ENCODE assay signal across 8 mouse cellular contexts in the genomic region with DNA sequence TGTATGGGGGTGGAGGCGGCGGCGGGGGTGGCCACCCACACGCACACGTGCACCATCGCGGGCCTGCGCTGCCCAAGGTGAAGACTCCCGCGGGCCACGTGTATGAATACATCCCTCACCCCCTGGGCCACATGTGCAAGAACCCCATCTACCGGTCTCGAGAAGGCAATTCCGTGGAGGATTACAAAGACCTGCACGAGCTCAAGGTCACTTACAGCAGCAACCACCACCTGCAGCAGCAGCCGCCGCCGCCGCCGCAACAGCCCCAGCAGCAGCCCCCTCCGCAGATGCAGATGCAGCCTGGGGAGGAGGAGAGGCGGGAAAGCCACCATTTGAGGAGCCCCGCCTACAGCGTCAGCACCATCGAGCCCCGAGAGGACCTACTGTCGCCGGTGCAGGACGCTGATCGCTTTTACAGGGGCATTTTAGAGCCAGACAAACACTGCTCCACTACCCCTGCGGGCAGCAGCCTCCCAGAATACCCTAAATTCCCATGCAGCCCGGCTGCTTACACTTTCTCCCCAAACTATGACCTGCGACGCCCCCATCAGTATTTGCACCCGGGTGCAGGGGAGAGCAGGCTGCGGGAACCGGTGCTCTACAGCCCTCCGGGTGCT. TPM values are rescaled to one million over a fixed set of nuclear protein-coding genes. Genes with fewer than 3 reads are reported as not detected.
DNase-seq lines count a peak whose midpoint lies in the region; ATAC-seq and TF ChIP-seq lines count a peak whose summit lies in the region.

No protein-coding gene starts in this region.

- no peak for TF ChIP-seq POLR2A in small intestine, adult 2 months (IDR thresholded peaks at IDR 0.05; ENCODE audit: low read depth, low read length)

- no peak for TF ChIP-seq CTCF in G1E (IDR thresholded peaks at IDR 0.05; ENCODE audit: low read depth, low read length)
- TF ChIP-seq CTCF in hindbrain, postnatal 0 days (IDR thresholded peaks at IDR 0.05; ENCODE audit: low read depth), result no peak; the same call in 1 of the 2 replicates
- TF ChIP-seq CTCF in small intestine, adult 2 months (IDR thresholded peaks at IDR 0.05; ENCODE audit: extremely low read depth, insufficient read length, insufficient replicate concordance, low read depth, low read length), result no peak

- H3K4me2 ChIP-seq in embryonic facial prominence, embryonic 12.5 days (replicated peaks), result peak overlapping the region; percentile 91
- peak overlapping the region; percentile 81 for H3K4me2 ChIP-seq in hindbrain, postnatal 0 days (ENCODE audit: low read depth, low read length)
- peak overlapping the region; percentile 41 for H3K4me2 ChIP-seq in liver, embryonic 16.5 days (ENCODE audit: low read depth, low read length)

- 1% methylated on average over 37 of the region's 38 CpGs for WGBS in embryonic facial prominence, embryonic 12.5 days
- WGBS in hindbrain, postnatal 0 days, result 2% methylated on average over 38 of the region's 38 CpGs
- WGBS in liver, embryonic 16.5 days (ENCODE audit: insufficient replicate concordance), result under 1% methylated on average over 38 of the region's 38 CpGs
- WGBS in small intestine, adult 2 months, result 2% methylated on average over 38 of the region's 38 CpGs

- peaks cover 56% of the 10 kb centered on the region for H3K4me1 ChIP-seq in G1E (ENCODE audit: insufficient read depth, low read depth, low read length)
- peaks cover 7% of the 10 kb centered on the region; the same call in 1 of the 2 replicates for H3K4me1 ChIP-seq in embryonic facial prominence, embryonic 12.5 days
- H3K4me1 ChIP-seq in hindbrain, postnatal 0 days (ENCODE audit: insufficient read depth, low read length), result 0 out of 2 replicates have a peak, but pooled peaks cover 5% of the 10 kb centered on the region
- H3K4me1 ChIP-seq in liver, embryonic 16.5 days (ENCODE audit: control insufficient read depth, low read depth, low read length), result no peaks in the 10 kb centered on the region
- H3K4me1 ChIP-seq in small intestine, adult 2 months (ENCODE audit: control insufficient read depth, insufficient read depth, insufficient read length, low read length), result no peaks in the 10 kb centered on the region; the same call in 1 of the 2 replicates

- no peaks in the 10 kb centered on the region for H3K9me3 ChIP-seq in G1E (replicated peaks)
- H3K9me3 ChIP-seq in embryonic facial prominence, embryonic 12.5 days, result no peaks in the 10 kb centered on the region
- no peaks in the 10 kb centered on the region for H3K9me3 ChIP-seq in hindbrain, postnatal 0 days (ENCODE audit: low read length)
- no peaks in the 10 kb centered on the region for H3K9me3 ChIP-seq in liver, embryonic 16.5 days (replicated peaks; ENCODE audit: control insufficient read depth, low read length)

- H3K9ac ChIP-seq in embryonic facial prominence, embryonic 12.5 days, result peak overlapping the region; percentile 57
- H3K9ac ChIP-seq in hindbrain, postnatal 0 days (replicated peaks; ENCODE audit: low read length), result peak overlapping the region; percentile 46
- H3K9ac ChIP-seq in liver, embryonic 16.5 days (ENCODE audit: low read depth, low read length), result no peak overlapping the region

- peak; percentile 15 for DNase-seq in adrenal gland, adult 2 months
- no peak for DNase-seq in adrenal gland, postnatal 10 days
- DNase-seq in G1E (ENCODE audit: low spot score), result peak; percentile 65
- DNase-seq in hindbrain, postnatal 0 days (ENCODE audit: low spot score), result peak; percentile 64
- DNase-seq in c-Kit-positive CD71-positive TER-119-positive erythroid progenitor cells, embryonic 14.5 days (ENCODE audit: low spot score), result no peak

- peaks cover 38% of the 10 kb centered on the region for H3K36me3 ChIP-seq in G1E (replicated peaks)
- no peaks in the 10 kb centered on the region for H3K36me3 ChIP-seq in embryonic facial prominence, embryonic 12.5 days
- H3K36me3 ChIP-seq in hindbrain, postnatal 0 days (ENCODE audit: insufficient read depth, low read length), result no peaks in the 10 kb centered on the region; the same call in 1 of the 2 replicates
- no peaks in the 10 kb centered on the region for H3K36me3 ChIP-seq in liver, embryonic 16.5 days (ENCODE audit: control insufficient read depth, insufficient read depth)
- no peaks in the 10 kb centered on the region for H3K36me3 ChIP-seq in small intestine, adult 2 months (ENCODE audit: control insufficient read depth, insufficient read depth, low read length)

- ATAC-seq in G1E (ENCODE audit: extremely low read depth, insufficient number of reproducible peaks, low FRiP score, poor library complexity, severe bottlenecking), result peak; percentile 68
- ATAC-seq in embryonic facial prominence, embryonic 12.5 days (ENCODE audit: insufficient number of reproducible peaks, insufficient read depth, low FRiP score, low TSS enrichment), result peak; percentile 64
- peak; percentile 59 for ATAC-seq in hindbrain, postnatal 0 days
- ATAC-seq in liver, embryonic 16.5 days (ENCODE audit: low read depth), result no peak

- peak overlapping the region; percentile 69 for H3K4me3 ChIP-seq in G1E (ENCODE audit: low read depth, low read length)
- peak overlapping the region; percentile 50 for H3K4me3 ChIP-seq in embryonic facial prominence, embryonic 12.5 days
- H3K4me3 ChIP-seq in hindbrain, postnatal 0 days (ENCODE audit: low read length), result peak overlapping the region; percentile 42
- peak overlapping the region; percentile 24 for H3K4me3 ChIP-seq in liver, embryonic 16.5 days (ENCODE audit: low read depth, low read length)
- peak overlapping the region; percentile 43 for H3K4me3 ChIP-seq in small intestine, adult 2 months (ENCODE audit: low read depth, low read length)

- no peak overlapping the region for H3K27ac ChIP-seq in embryonic facial prominence, embryonic 12.5 days
- peak overlapping the region; percentile 1; the same call in 1 of the 2 replicates for H3K27ac ChIP-seq in hindbrain, postnatal 0 days
- H3K27ac ChIP-seq in liver, embryonic 16.5 days (ENCODE audit: low read length), result no peak overlapping the region
- no peak overlapping the region for H3K27ac ChIP-seq in small intestine, adult 2 months (ENCODE audit: insufficient read depth, low read depth, low read length)

- H3K27me3 ChIP-seq in G1E (ENCODE audit: insufficient read depth, low read length), result no peaks in the 10 kb centered on the region
- H3K27me3 ChIP-seq in embryonic facial prominence, embryonic 12.5 days, result peaks cover 25% of the 10 kb centered on the region
- H3K27me3 ChIP-seq in hindbrain, postnatal 0 days (ENCODE audit: insufficient read depth, low read length), result no peaks in the 10 kb centered on the region
- H3K27me3 ChIP-seq in liver, embryonic 16.5 days (ENCODE audit: control insufficient read depth, insufficient read depth, low read depth, low read length), result peaks cover 49% of the 10 kb centered on the region
- H3K27me3 ChIP-seq in small intestine, adult 2 months (ENCODE audit: control insufficient read depth, insufficient read depth, low read length), result peaks cover 17% of the 10 kb centered on the region

RNA-seq across cellular contexts. Expression of gene Slitrk5, which starts 6.3 kb away (rescaled TPM):
- under 1 TPM; 0.29 to 0.35 TPM for total RNA-seq in adrenal gland, adult 2 months (2021)
- polyA plus RNA-seq in adrenal gland, adult 2 months (2012; rRNA removed), result 0.10 and 0.20 TPM in 2 replicates
- under 1 TPM; 0.45 to 0.58 TPM for total RNA-seq in adrenal gland, postnatal 10 days (2021)
- total RNA-seq in G1E (2014; fragmentation: Nextera tagmentation) (71.6 and 76.7 TPM in 2 replicates), G1E (2017) (12.6 and 14.5 TPM in 2 replicates)
- 21.5 and 22.7 TPM in 2 replicates for polyA plus RNA-seq in G1E (2012)
- polyA plus RNA-seq in embryonic facial prominence, embryonic 12.5 days (2016; fragmentation: Nextera tagmentation; extraction: Ambion mirVana), result 11.9 and 12.2 TPM in 2 replicates
- 55.5 and 60.5 TPM in 2 replicates for total RNA-seq in hindbrain, postnatal 0 days (2014; rRNA removed)
- polyA plus RNA-seq in hindbrain, postnatal 0 days (2015; fragmentation: Nextera tagmentation; extraction: Ambion mirVana), result 30.7 and 31.4 TPM in 2 replicates
- polyA plus RNA-seq in liver, embryonic 16.5 days (2015; fragmentation: Nextera tagmentation; extraction: Ambion mirVana), result not detected in 2 replicates
- 0.05 and 0.09 TPM in 2 replicates for polyA plus RNA-seq in small intestine, adult 2 months (2012; rRNA removed)

Comparison
In these comparisons a context has a peak if more than half of its experiments do, and no peak if none do; other contexts are left out.
1. DNase-seq: peak in adrenal gland, adult 2 months (single experiment), G1E (single experiment) and hindbrain, postnatal 0 days (single experiment); none in adrenal gland, postnatal 10 days (single experiment) and c-Kit-positive CD71-positive TER-119-positive erythroid progenitor cells, embryonic 14.5 days (single experiment).
2. H3K4me2 ChIP-seq: peak in every context shown above with its lines; median percentile 91 in embryonic facial prominence, embryonic 12.5 days; 81 in hindbrain, postnatal 0 days; 41 in liver, embryonic 16.5 days.
3. RNA of gene Slitrk5, which starts 6.3 kb away (polyA plus RNA-seq): 30.7 to 31.4 TPM in hindbrain, postnatal 0 days, 21.5 to 22.7 TPM in G1E and 11.9 to 12.2 TPM in embryonic facial prominence, embryonic 12.5 days; 0.10 to 0.20 TPM in adrenal gland, adult 2 months, 0.05 to 0.09 TPM in small intestine, adult 2 months and not detected in liver, embryonic 16.5 days; every median in the first group is over 10 times any median in the second.
4. Peak in every context shown above with its lines, with median percentiles within 50 percentile points of each other: H3K4me3 ChIP-seq.